Mouse (Mus musculus) embryonic facial prominence, embryonic 15.5 days (tissue): ENCODE measurements around the gene Adcy9. TPM values are rescaled to one million over a fixed set of nuclear protein-coding genes. Genes with fewer than 3 reads are reported as not detected.
"Not testable (repeated sequence)": the region's sequence is repeated elsewhere in the genome, so short reads cannot be mapped to it uniquely, and the experiment has no call there.

ENCODE experiments used
- ATAC-seq: fragments of 200-750 bp; cut with Nextera tagmentation; 2 replicates; pipeline ENCODE4 v1.8.0; 2017; ENCODE audit warnings: low read depth, moderate TSS enrichment; ENCODE audit not compliant: insufficient number of reproducible peaks, low FRiP score, low TSS enrichment
- H3K27ac ChIP-seq: fragments of 300-500 bp; sonication (generic); replicated peaks from 2 replicates; pipeline ENCODE4 v1.5.1; 2015; ENCODE audit warnings: mild to moderate bottlenecking, inconsistent platforms
- H3K27me3 ChIP-seq: fragments of 300-500 bp; sonication (generic); 2 replicates; pipeline ENCODE4 v1.6.1; 2015; ENCODE audit warnings: inconsistent platforms
- H3K36me3 ChIP-seq: fragments of 300-500 bp; sonication (generic); 2 replicates; pipeline ENCODE4 v1.6.1; 2015; ENCODE audit warnings: mild to moderate bottlenecking, inconsistent platforms
- H3K4me1 ChIP-seq: fragments of 300-500 bp; sonication (generic); 2 replicates; pipeline ENCODE4 v1.6.1; 2015; ENCODE audit warnings: inconsistent platforms
- H3K4me2 ChIP-seq: fragments of 300-500 bp; sonication (generic); replicated peaks from 2 replicates; pipeline ENCODE4 v1.6.1; 2015; ENCODE audit warnings: mild to moderate bottlenecking, inconsistent platforms
- H3K4me3 ChIP-seq: fragments of 300-500 bp; sonication (generic); replicated peaks from 2 replicates; pipeline ENCODE4 v1.5.1; 2015; ENCODE audit warnings: mild to moderate bottlenecking, inconsistent platforms
- H3K9ac ChIP-seq: fragments of 300-500 bp; sonication (generic); 2 replicates; pipeline ENCODE4 v1.6.1; 2015; ENCODE audit warnings: inconsistent platforms
- H3K9me3 ChIP-seq: fragments of 300-500 bp; sonication (generic); replicated peaks from 2 replicates; pipeline ENCODE4 v1.6.1; 2016; ENCODE audit warnings: inconsistent platforms
- WGBS: fragments of 180-500 bp; shearing (Covaris S2); methylation state at CpG from one replicate; pipeline ENCODE4 v1.1.7; 2015; 5-methylcytosine and 5-hydroxymethylcytosine counted together
- polyA plus RNA-seq: library from polyadenylated mRNA; unstranded; fragments of >200 nt; fragmentation: Nextera tagmentation; extraction: Ambion mirVana; gene quantifications from 2 replicates; pipeline ENCODE4 v1.2.1, GENCODE M21; 2015

Adcy9 gene
- polyA plus RNA-seq, 1 experiment from 2014 or later: 2.2 TPM

DNA sequence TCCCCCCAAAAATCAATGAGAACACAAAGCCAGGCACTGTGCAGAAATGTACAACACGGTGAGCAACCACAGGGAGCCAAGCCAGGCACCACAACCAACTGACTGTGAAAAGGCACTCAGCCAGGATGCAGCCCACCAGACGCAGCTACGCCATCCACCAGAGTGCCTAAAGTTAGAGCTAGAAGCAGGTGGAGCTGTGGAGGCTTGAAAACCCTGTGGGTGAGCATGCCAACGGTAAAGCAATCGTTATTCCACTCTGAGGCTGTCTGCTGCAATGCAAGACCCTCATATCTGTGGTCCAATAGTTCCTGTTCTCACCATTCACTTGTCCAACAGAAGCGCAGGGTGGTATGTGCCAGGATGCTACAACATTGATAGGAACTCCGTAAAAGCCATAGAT lies 77.7 kb downstream of the Adcy9 start:
- Histone ChIP-seq H3K4me1 (no peaks in the 10 kb centered on the region), H3K9me3 (no peaks in the 10 kb centered on the region), H3K36me3 (no peaks in the 10 kb centered on the region), H3K9ac (no peak overlapping the region), H3K4me3 (no peak overlapping the region), H3K4me2 (no peak overlapping the region), H3K27me3 (no peaks in the 10 kb centered on the region), H3K27ac (no peak overlapping the region)
- no peak for ATAC-seq
- WGBS: 81% methylated on average over 7 of the region's 7 CpGs

DNA sequence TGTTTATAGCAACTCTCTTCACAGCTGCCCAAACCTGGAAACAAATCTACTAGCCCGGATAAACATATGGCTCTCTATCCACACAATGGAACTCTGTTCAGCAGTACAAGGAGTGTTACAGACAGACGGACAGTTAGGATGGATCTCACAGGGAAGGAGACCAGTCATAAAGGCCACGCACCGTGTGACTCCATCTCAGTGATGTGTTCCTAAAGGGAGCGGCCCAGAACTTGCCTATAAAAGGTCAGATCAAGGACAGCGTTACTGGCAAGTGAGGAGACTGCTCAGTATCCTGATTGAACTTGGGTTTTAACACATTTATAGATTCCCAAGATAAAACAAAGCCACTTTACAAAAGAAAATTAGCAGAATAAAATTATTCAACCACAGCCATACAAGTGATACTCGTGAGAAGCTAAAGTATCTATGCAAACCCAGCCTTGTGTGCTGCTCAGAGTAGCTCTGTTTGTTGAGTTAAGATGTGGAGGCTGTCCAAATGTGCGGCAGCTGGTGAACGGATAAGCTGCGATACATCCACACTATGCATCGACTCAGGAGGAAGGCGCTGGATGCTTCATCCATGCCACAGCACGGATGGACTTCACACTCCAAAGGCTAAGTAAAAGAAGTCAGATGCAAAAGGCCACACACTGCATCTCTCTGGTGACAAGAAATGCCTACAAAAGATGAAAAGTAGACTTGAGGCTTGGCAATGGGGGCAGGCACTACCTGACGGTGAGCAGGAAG lies 78.8 kb downstream of the Adcy9 start:
- WGBS: 82% methylated on average over 14 of the region's 14 CpGs
- H3K4me2 ChIP-seq: no peak overlapping the region
- H3K9me3 ChIP-seq: no peaks in the 10 kb centered on the region
- ATAC-seq: no peak
- H3K9ac ChIP-seq: no peak overlapping the region
- H3K27ac ChIP-seq: no peak overlapping the region
- no peaks in the 10 kb centered on the region for H3K4me1 ChIP-seq
- no peak overlapping the region for H3K4me3 ChIP-seq
- no peaks in the 10 kb centered on the region for H3K36me3 ChIP-seq
- no peaks in the 10 kb centered on the region for H3K27me3 ChIP-seq

- not testable (repeated sequence) for H3K27me3 ChIP-seq, H3K9me3 ChIP-seq, H3K4me3 ChIP-seq, H3K36me3 ChIP-seq, H3K9ac ChIP-seq, H3K27ac ChIP-seq, H3K4me1 ChIP-seq, ATAC-seq, H3K4me2 ChIP-seq
- 73% methylated on average over 7 of the region's 7 CpGs for WGBS
These were observed 81.1 kb downstream of the Adcy9 start for GRCm38 (mm10) chr16:4339216-4339615.

DNA sequence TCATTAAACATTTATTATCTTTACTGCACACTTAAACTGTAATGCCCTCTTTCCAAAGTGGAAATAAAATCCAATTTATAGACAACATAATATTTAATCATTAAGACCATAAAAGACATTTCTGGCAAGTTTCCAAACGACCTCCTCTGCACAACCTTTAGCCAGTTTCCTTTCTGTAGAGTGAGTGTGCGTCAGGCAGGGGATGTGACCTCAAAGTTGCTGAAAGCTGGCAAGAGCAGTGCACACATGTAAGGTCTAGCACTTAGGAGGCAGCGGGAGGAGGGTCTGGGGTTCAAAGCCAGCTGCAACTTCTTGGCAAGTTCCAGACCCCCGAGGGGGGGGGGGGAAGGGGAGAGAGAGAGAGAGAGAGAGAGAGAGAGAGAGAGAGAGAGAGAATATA lies 83.0 kb downstream of the Adcy9 start:
- H3K27ac ChIP-seq: no peak overlapping the region
- no peaks in the 10 kb centered on the region for H3K9me3 ChIP-seq
- ATAC-seq: no peak
- H3K9ac ChIP-seq: no peak overlapping the region
- no peaks in the 10 kb centered on the region for H3K4me1 ChIP-seq
- no peaks in the 10 kb centered on the region for H3K36me3 ChIP-seq
- no peaks in the 10 kb centered on the region for H3K27me3 ChIP-seq
- 61% methylated on average over 4 of the region's 4 CpGs for WGBS
- H3K4me2 ChIP-seq: no peak overlapping the region
- no peak overlapping the region for H3K4me3 ChIP-seq

GRCm38 (mm10) chr16:4333788-4334187 lies 86.5 kb downstream of the Adcy9 start:
- 80% methylated on average over 5 of the region's 5 CpGs for WGBS
- H3K4me1 ChIP-seq: no peaks in the 10 kb centered on the region
- no peaks in the 10 kb centered on the region for H3K36me3 ChIP-seq
- ATAC-seq: no peak
- no peaks in the 10 kb centered on the region for H3K9me3 ChIP-seq
- no peak overlapping the region for H3K27ac ChIP-seq
- no peak overlapping the region for H3K4me2 ChIP-seq
- no peaks in the 10 kb centered on the region for H3K27me3 ChIP-seq
- no peak overlapping the region for H3K9ac ChIP-seq
- H3K4me3 ChIP-seq: no peak overlapping the region

DNA sequence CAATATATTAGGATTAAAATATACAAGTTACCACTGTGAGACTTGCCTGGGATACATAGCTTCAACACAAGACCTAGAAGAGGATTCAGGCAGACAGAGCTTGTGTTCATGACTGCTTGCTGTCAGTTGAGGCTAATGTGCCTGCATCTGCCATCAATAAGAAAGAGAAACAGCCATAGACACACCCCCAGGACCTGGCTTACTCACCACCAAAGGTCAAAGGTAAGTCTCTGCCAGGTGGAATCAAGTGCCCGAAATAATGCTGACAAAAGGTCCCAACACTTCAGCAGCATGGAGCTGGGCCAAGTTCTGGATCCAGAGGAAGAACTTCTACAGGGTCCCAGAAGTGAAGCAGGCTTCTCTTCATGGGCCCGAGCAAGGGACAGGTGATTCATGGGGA lies 86.9 kb downstream of the Adcy9 start:
- no peaks in the 10 kb centered on the region for H3K4me1 ChIP-seq
- H3K27ac ChIP-seq: no peak overlapping the region
- no peak overlapping the region for H3K9ac ChIP-seq
- H3K4me2 ChIP-seq: no peak overlapping the region
- H3K9me3 ChIP-seq: no peaks in the 10 kb centered on the region
- no peak for ATAC-seq
- WGBS: 83% methylated on average over 2 of the region's 2 CpGs
- H3K27me3 ChIP-seq: no peaks in the 10 kb centered on the region
- H3K4me3 ChIP-seq: no peak overlapping the region
- H3K36me3 ChIP-seq: no peaks in the 10 kb centered on the region

DNA sequence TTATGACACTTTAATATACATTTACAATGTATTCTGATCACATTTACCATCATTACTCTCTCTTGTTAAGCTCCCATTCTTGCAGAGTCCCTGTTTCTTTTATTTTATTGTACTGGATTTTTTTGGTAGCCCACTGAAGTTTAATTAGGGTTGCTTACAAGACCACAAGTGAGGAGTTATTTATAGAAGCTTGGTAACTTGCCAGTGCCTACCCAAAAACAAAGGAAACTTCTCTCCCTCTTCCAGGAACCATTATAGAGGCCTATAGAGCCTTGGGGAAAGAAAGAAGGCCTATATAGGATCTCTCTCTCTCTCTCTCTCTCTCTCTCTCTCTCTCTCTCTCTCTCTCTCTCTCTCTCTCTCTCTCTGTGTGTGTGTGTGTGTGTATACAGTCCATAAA lies 93.2 kb downstream of the Adcy9 start:
- ATAC-seq: no peak
- H3K9ac ChIP-seq: no peak overlapping the region
- H3K36me3 ChIP-seq: no peaks in the 10 kb centered on the region
- no peak overlapping the region for H3K4me2 ChIP-seq
- no peaks in the 10 kb centered on the region for H3K9me3 ChIP-seq
- H3K4me1 ChIP-seq: no peaks in the 10 kb centered on the region
- no peak overlapping the region for H3K4me3 ChIP-seq
- H3K27ac ChIP-seq: no peak overlapping the region
- H3K27me3 ChIP-seq: no peaks in the 10 kb centered on the region

GRCm38 (mm10) chr16:4325801-4326200 lies 94.5 kb downstream of the Adcy9 start:
- Histone ChIP-seq H3K27me3 (no peaks in the 10 kb centered on the region), H3K4me1 (no peaks in the 10 kb centered on the region), H3K9me3 (no peaks in the 10 kb centered on the region), H3K36me3 (no peaks in the 10 kb centered on the region), H3K27ac (no peak overlapping the region), H3K4me3 (no peak overlapping the region), H3K9ac (no peak overlapping the region), H3K4me2 (no peak overlapping the region)
- no peak for ATAC-seq
- WGBS: 80% methylated on average over 2 of the region's 2 CpGs

DNA sequence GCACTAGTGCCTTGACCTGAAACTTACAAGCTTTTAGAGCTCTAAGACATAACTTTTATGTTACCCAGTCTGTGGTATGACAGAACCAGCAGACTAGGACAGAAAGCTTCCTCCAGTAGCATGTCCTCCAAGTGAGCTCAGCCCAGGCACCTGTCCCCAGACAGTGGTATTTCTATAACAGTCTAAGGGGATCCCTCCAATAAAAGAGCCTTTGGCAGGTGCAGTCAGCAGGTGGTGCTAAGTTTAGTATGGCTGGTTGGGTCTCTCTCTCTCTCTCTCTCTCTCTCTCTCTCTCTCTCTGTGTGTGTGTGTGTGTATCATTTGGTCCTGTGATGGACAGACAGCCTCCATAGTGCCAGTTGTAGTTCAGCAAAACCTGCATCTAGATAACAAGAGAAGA lies 95.3 kb downstream of the Adcy9 start:
- H3K4me2 ChIP-seq: no peak overlapping the region
- H3K27ac ChIP-seq: no peak overlapping the region
- H3K4me1 ChIP-seq: no peaks in the 10 kb centered on the region
- H3K9ac ChIP-seq: no peak overlapping the region
- H3K36me3 ChIP-seq: no peaks in the 10 kb centered on the region
- no peaks in the 10 kb centered on the region for H3K27me3 ChIP-seq
- H3K4me3 ChIP-seq: no peak overlapping the region
- H3K9me3 ChIP-seq: no peaks in the 10 kb centered on the region
- no peak for ATAC-seq

GRCm38 (mm10) chr16:4320856-4321255 lies 99.4 kb downstream of the Adcy9 start:
- Histone ChIP-seq H3K4me1 (peaks cover 11% of the 10 kb centered on the region), H3K4me3 (no peak overlapping the region), H3K9me3 (no peaks in the 10 kb centered on the region), H3K27me3 (no peaks in the 10 kb centered on the region), H3K27ac (no peak overlapping the region), H3K36me3 (no peaks in the 10 kb centered on the region), H3K9ac (no peak overlapping the region), H3K4me2 (no peak overlapping the region)
- WGBS: 65% methylated on average over 3 of the region's 3 CpGs
- no peak for ATAC-seq

- Histone ChIP-seq H3K27me3 (no peaks in the 10 kb centered on the region), H3K36me3 (no peaks in the 10 kb centered on the region), H3K4me2 (no peak overlapping the region), H3K4me3 (no peak overlapping the region), H3K9ac (no peak overlapping the region), H3K27ac (no peak overlapping the region), H3K9me3 (no peaks in the 10 kb centered on the region), H3K4me1 (peaks cover 11% of the 10 kb centered on the region)
- no peak for ATAC-seq
- WGBS: 61% methylated on average over 6 of the region's 6 CpGs
These were observed 102.2 kb downstream of the Adcy9 start for GRCm38 (mm10) chr16:4318001-4318526.

DNA sequence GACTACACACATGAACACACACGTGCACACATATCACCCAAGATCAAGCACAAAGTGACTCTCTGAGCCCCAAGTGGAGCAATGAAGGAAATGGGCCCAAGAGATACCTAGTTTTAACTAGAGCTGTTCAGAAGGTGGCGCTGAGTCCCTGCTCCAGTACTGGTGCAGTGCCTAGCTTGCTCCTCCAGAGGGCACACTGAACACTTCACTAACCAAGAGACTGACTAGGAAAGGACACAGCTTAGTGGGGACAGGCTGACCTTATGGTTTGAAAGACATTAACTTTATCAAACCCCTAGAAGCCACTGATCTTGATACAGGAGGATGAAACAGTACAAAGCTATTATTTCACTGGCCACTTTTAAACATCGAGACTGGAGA lies 104.2 kb downstream of the Adcy9 start:
- Histone ChIP-seq H3K9ac (no peak overlapping the region), H3K4me1 (peaks cover 11% of the 10 kb centered on the region), H3K27ac (no peak overlapping the region), H3K36me3 (no peaks in the 10 kb centered on the region), H3K9me3 (no peaks in the 10 kb centered on the region), H3K4me2 (no peak overlapping the region), H3K4me3 (no peak overlapping the region), H3K27me3 (no peaks in the 10 kb centered on the region)
- no peak for ATAC-seq
- 41% methylated on average over 3 of the region's 3 CpGs for WGBS
